Mouse (Mus musculus): Measurements from ENCODE around the gene Ppp2r5c. TPM values are rescaled to one million over a fixed set of nuclear protein-coding genes. Genes with fewer than 3 reads are reported as not detected.

Ppp2r5c gene
- total and polyA plus RNA-seq, 2 experiments from 2014 or later: 104 to 118 TPM

- no peaks in the 10 kb centered on the region for H3K36me3 ChIP-seq (replicated peaks; ENCODE audit: control insufficient read depth, insufficient read depth, low read length)
- 37% methylated on average over 3 of the region's 3 CpGs for WGBS
- H3K9ac ChIP-seq (replicated peaks; ENCODE audit: low read depth, low read length): no peak overlapping the region
- no peaks in the 10 kb centered on the region for H3K9me3 ChIP-seq (replicated peaks; ENCODE audit: control insufficient read depth, low read length)
- H3K4me2 ChIP-seq (ENCODE audit: low read depth, low read length): no peak overlapping the region
- ATAC-seq (ENCODE audit: insufficient read depth, low read depth) (no peak), DNase-seq (ENCODE audit: low spot score) (no peak)
- no peak for TF ChIP-seq CTCF (IDR thresholded peaks at IDR 0.05; ENCODE audit: low read depth)
- no peak for TF ChIP-seq EP300 (IDR thresholded peaks at IDR 0.05; ENCODE audit: low read depth)
- no peaks in the 10 kb centered on the region for H3K27me3 ChIP-seq (ENCODE audit: control insufficient read depth, insufficient read depth, low read length)
- H3K4me3 ChIP-seq (ENCODE audit: low read depth, low read length): no peak overlapping the region
- 0 out of 2 replicates have a peak, but pooled peaks cover 3% of the 10 kb centered on the region for H3K4me1 ChIP-seq (ENCODE audit: control insufficient read depth, insufficient read depth)
- no peak overlapping the region for H3K27ac ChIP-seq (ENCODE audit: low read depth)
Measured at GRCm38 (mm10) chr12:110421361-110421760, 25.6 kb upstream of the Ppp2r5c start.

DNA sequence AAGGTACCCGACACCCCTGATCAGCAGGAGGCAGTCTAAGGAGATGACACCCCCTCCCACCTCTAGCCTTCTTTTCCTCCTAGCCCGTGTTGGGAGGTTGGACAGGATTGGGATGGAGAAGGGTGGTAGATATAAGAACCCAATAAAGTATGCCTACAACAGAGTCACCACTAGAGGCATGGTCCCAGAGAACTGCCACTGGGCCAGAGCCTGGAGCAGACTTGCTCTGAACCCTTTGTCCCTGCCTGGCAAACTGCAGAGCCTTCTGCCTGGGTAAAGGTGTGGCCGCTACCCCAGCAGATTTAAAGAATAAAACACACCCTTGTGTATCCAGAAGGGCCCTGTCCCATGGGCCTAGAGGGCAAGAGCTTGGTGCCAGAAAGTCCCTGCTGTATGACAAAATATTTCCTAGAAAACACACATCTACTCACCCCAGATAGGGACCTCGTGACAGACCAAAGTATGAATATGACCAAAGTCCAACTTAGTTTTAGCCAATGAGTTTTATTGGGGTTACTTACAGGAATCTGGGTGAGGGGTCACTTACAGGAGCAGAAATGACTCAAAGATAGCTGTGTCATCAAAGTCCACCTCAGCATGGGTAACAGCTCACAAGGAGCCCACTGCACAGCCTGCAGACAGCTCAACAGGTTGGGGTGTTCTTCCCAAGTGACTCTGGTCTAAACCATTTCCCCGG, 22.8 kb upstream of the Ppp2r5c start:
- Histone ChIP-seq H3K4me3 (ENCODE audit: low read depth, low read length) (no peak overlapping the region), H3K4me2 (ENCODE audit: low read depth, low read length) (no peak overlapping the region), H3K27me3 (ENCODE audit: control insufficient read depth, insufficient read depth, low read length) (no peaks in the 10 kb centered on the region), H3K4me1 (ENCODE audit: control insufficient read depth, insufficient read depth) (no peaks in the 10 kb centered on the region), H3K9me3 (replicated peaks; ENCODE audit: control insufficient read depth, low read length) (no peaks in the 10 kb centered on the region), H3K36me3 (replicated peaks; ENCODE audit: control insufficient read depth, insufficient read depth, low read length) (no peaks in the 10 kb centered on the region), H3K27ac (ENCODE audit: low read depth) (no peak overlapping the region), H3K9ac (replicated peaks; ENCODE audit: low read depth, low read length) (no peak overlapping the region)
- ATAC-seq (ENCODE audit: insufficient read depth, low read depth) (no peak), DNase-seq (ENCODE audit: low spot score) (no peak)
- 70% methylated on average over 5 of the region's 5 CpGs for WGBS
- TF ChIP-seq EP300 (IDR thresholded peaks at IDR 0.05; ENCODE audit: low read depth): no peak
- no peak for TF ChIP-seq CTCF (IDR thresholded peaks at IDR 0.05; ENCODE audit: low read depth)

GRCm38 (mm10) chr12:110426417-110427010, 20.4 kb upstream of the Ppp2r5c start:
- no peak overlapping the region for H3K4me2 ChIP-seq (ENCODE audit: low read depth, low read length)
- no peak for TF ChIP-seq EP300 (IDR thresholded peaks at IDR 0.05; ENCODE audit: low read depth)
- no peak for TF ChIP-seq CTCF (IDR thresholded peaks at IDR 0.05; ENCODE audit: low read depth)
- no peaks in the 10 kb centered on the region for H3K36me3 ChIP-seq (replicated peaks; ENCODE audit: control insufficient read depth, insufficient read depth, low read length)
- no peak overlapping the region for H3K27ac ChIP-seq (ENCODE audit: low read depth)
- DNase-seq (ENCODE audit: low spot score) (no peak), ATAC-seq (ENCODE audit: insufficient read depth, low read depth) (no peak)
- no peaks in the 10 kb centered on the region for H3K4me1 ChIP-seq (ENCODE audit: control insufficient read depth, insufficient read depth)
- no peaks in the 10 kb centered on the region for H3K27me3 ChIP-seq (ENCODE audit: control insufficient read depth, insufficient read depth, low read length)
- no peak overlapping the region for H3K9ac ChIP-seq (replicated peaks; ENCODE audit: low read depth, low read length)
- 72% methylated on average over 13 of the region's 13 CpGs for WGBS
- no peaks in the 10 kb centered on the region for H3K9me3 ChIP-seq (replicated peaks; ENCODE audit: control insufficient read depth, low read length)
- H3K4me3 ChIP-seq (ENCODE audit: low read depth, low read length): no peak overlapping the region

DNA sequence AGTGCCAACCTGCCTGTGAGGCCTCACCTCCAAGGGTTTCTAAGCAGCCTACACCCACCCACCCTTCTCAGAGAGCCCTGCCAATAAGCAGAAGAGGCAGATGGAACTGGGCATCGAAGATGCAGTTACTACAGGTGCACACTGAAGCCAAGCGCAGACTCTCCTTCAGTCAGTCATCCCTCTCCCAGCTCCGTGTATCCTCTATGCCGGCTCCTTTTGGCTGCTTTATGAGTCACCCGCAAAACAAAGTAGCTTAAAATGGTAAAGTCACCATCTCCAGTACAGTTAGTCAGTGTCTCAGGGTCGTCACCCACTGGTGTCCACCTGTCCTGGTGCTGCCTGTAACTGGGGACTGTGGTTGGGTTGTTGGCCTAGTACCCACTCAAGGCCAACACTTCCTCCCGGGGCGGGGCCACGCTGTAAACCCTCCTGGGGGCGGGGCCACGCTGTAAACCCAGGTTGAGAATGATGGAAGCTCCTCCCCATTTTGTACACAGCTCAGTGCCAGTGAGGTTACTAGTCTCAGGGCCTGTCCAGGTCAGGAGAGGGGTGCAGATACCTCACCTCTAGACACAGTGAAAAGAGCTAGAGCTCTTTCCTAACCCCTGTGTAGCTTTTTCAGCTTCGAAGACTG, 17.5 kb upstream of the Ppp2r5c start:
- Histone ChIP-seq H3K4me1 (ENCODE audit: control insufficient read depth, insufficient read depth) (no peaks in the 10 kb centered on the region), H3K9me3 (replicated peaks; ENCODE audit: control insufficient read depth, low read length) (no peaks in the 10 kb centered on the region), H3K36me3 (replicated peaks; ENCODE audit: control insufficient read depth, insufficient read depth, low read length) (no peaks in the 10 kb centered on the region), H3K4me2 (ENCODE audit: low read depth, low read length) (no peak overlapping the region), H3K27ac (ENCODE audit: low read depth) (no peak overlapping the region), H3K9ac (replicated peaks; ENCODE audit: low read depth, low read length) (no peak overlapping the region), H3K27me3 (ENCODE audit: control insufficient read depth, insufficient read depth, low read length) (0 out of 2 replicates have a peak, but pooled peaks cover 5% of the 10 kb centered on the region), H3K4me3 (ENCODE audit: low read depth, low read length) (no peak overlapping the region)
- ATAC-seq (ENCODE audit: insufficient read depth, low read depth): no peak
- no peak for TF ChIP-seq EP300 (IDR thresholded peaks at IDR 0.05; ENCODE audit: low read depth)
- no peak for TF ChIP-seq CTCF (IDR thresholded peaks at IDR 0.05; ENCODE audit: low read depth)
- 58% methylated on average over 12 of the region's 12 CpGs for WGBS
- no peak for DNase-seq (ENCODE audit: low spot score)

GRCm38 (mm10) chr12:110429990-110430389, 16.9 kb upstream of the Ppp2r5c start:
- no peak for ATAC-seq (ENCODE audit: insufficient read depth, low read depth)
- Histone ChIP-seq H3K4me3 (ENCODE audit: low read depth, low read length) (no peak overlapping the region), H3K36me3 (replicated peaks; ENCODE audit: control insufficient read depth, insufficient read depth, low read length) (no peaks in the 10 kb centered on the region), H3K4me2 (ENCODE audit: low read depth, low read length) (no peak overlapping the region), H3K9me3 (replicated peaks; ENCODE audit: control insufficient read depth, low read length) (no peaks in the 10 kb centered on the region), H3K4me1 (ENCODE audit: control insufficient read depth, insufficient read depth) (no peaks in the 10 kb centered on the region), H3K9ac (replicated peaks; ENCODE audit: low read depth, low read length) (no peak overlapping the region), H3K27ac (ENCODE audit: low read depth) (no peak overlapping the region), H3K27me3 (ENCODE audit: control insufficient read depth, insufficient read depth, low read length) (0 out of 2 replicates have a peak, but pooled peaks cover 5% of the 10 kb centered on the region)
- WGBS: 78% methylated on average over 10 of the region's 10 CpGs
- no peak for TF ChIP-seq CTCF (IDR thresholded peaks at IDR 0.05; ENCODE audit: low read depth)
- TF ChIP-seq EP300 (IDR thresholded peaks at IDR 0.05; ENCODE audit: low read depth): no peak
- DNase-seq (ENCODE audit: low spot score): no peak

All from heart, postnatal 0 days (tissue).